Mouse (Mus musculus) liver, embryonic 14.5 days (tissue): ENCODE measurements at regions not wholly inside any gene's neighbourhood (a gene's known extent, or its start where the extent isn't known, plus 50 kb on each side); places are given as distances from the start of the nearest gene placed in this dataset.

Experiments
- ATAC-seq: fragments of 200-750 bp; cut with Nextera tagmentation; 2 replicates; pipeline ENCODE4 v1.8.0; 2017; ENCODE audit warnings: moderate number of reproducible peaks, mild to moderate bottlenecking, moderate library complexity; ENCODE audit not compliant: insufficient read depth
- DNase-seq, 3 experiments: peaks; one replicate each; pipeline ENCODE4 v3.0.0-alpha.2; 2012 to 2013; ENCODE audit warnings: low read depth in 3 of 3, low spot score in 3 of 3
- H3K27ac ChIP-seq: fragments of 300-500 bp; sonication (generic); 2 replicates; pipeline ENCODE4 v1.5.1; 2014; ENCODE audit warnings: moderate library complexity, mild to moderate bottlenecking, control low read depth, inconsistent platforms
- H3K27me3 ChIP-seq: fragments of 300-500 bp; sonication (generic); 2 replicates; pipeline ENCODE4 v1.6.1; 2014; ENCODE audit warnings: mild to moderate bottlenecking, low read length, moderate library complexity; ENCODE audit not compliant: control insufficient read depth, insufficient read depth
- H3K36me3 ChIP-seq: fragments of 300-500 bp; sonication (generic); replicated peaks from 2 replicates; pipeline ENCODE4 v1.6.1; 2014; ENCODE audit warnings: low read depth; ENCODE audit not compliant: control insufficient read depth, insufficient read depth
- H3K4me1 ChIP-seq, 2 experiments: fragments of 200-500 bp in 1 of 2; fragments of 300-500 bp in 1 of 2; sonication (generic) in 1 of 2; replicated peaks; 2 replicates each; pipeline ENCODE4 v1.6.1; 2012 to 2014; ENCODE audit warnings: antibody characterized with exemption in 1 of 2, inconsistent platforms in 1 of 2, low read length in 1 of 2; ENCODE audit not compliant: control insufficient read depth in 2 of 2, insufficient read depth in 2 of 2
- H3K4me2 ChIP-seq: fragments of 300-500 bp; sonication (generic); 2 replicates; pipeline ENCODE4 v1.6.1; 2014; ENCODE audit warnings: low read depth, mild to moderate bottlenecking, control low read depth, moderate library complexity
- H3K4me3 ChIP-seq, 2 experiments: fragments of 200-500 bp in 1 of 2; fragments of 300-500 bp in 1 of 2; sonication (generic) in 1 of 2; 2 replicates each; pipeline ENCODE4 v1.5.1; 2012 to 2014; ENCODE audit warnings: low read depth in 2 of 2, low read length in 2 of 2, mild to moderate bottlenecking in 2 of 2, control low read depth in 1 of 2, inconsistent platforms in 1 of 2, moderate library complexity in 1 of 2; ENCODE audit not compliant: insufficient read depth in 1 of 2
- H3K9ac ChIP-seq: fragments of 300-500 bp; sonication (generic); replicated peaks from 2 replicates; pipeline ENCODE4 v1.6.1; 2014; ENCODE audit warnings: mild to moderate bottlenecking, control low read depth, moderate library complexity
- H3K9me3 ChIP-seq: fragments of 300-500 bp; sonication (generic); 2 replicates; pipeline ENCODE4 v1.6.1; 2016; ENCODE audit warnings: low read length, mixed read lengths; ENCODE audit not compliant: control insufficient read depth
- CTCF ChIP-seq: IDR thresholded peaks from 2 replicates; pipeline ENCODE4 v1.5.1; 2016; ENCODE audit warnings: antibody characterized with exemption, low read depth, control low read depth
- EP300 ChIP-seq: IDR thresholded peaks from 2 replicates; pipeline ENCODE4 v1.6.1; 2016; ENCODE audit warnings: antibody characterized with exemption, low read depth
- WGBS: fragments of 180-500 bp; shearing (Covaris S2); extraction: QIAGEN DNeasy Blood & Tissue Kit; methylation state at CpG from one replicate; pipeline ENCODE4 v1.1.7; 2014; ENCODE audit not compliant: insufficient replicate concordance; 5-methylcytosine and 5-hydroxymethylcytosine counted together

- TF ChIP-seq EP300: no peak
- no peak for TF ChIP-seq CTCF
- Histone ChIP-seq H3K9ac (no peak overlapping the region), H3K9me3 (no peaks in the 10 kb centered on the region), H3K4me3 (no peak overlapping the region), H3K27ac (no peak overlapping the region), H3K27me3 (no peaks in the 10 kb centered on the region), H3K4me2 (no peak overlapping the region), H3K4me1 (no peaks in the 10 kb centered on the region), H3K36me3 (no peaks in the 10 kb centered on the region)
- WGBS: 29% methylated on average over 2 of the region's 2 CpGs
- ATAC-seq (no peak), DNase-seq (no peak)
These were observed 554.2 kb downstream of the Ccdc171 start for GRCm38 (mm10) chr4:84079516-84079915.

- H3K27ac ChIP-seq: no peak overlapping the region
- TF ChIP-seq EP300 (no peak), CTCF (no peak)
- no peak for ATAC-seq
- no peak overlapping the region for H3K4me2 ChIP-seq
- no peak for DNase-seq
- H3K4me3 ChIP-seq: no peak overlapping the region
- H3K9me3 ChIP-seq: no peaks in the 10 kb centered on the region
- 18% methylated on average over 7 of the region's 7 CpGs for WGBS
- H3K36me3 ChIP-seq: no peaks in the 10 kb centered on the region
- no peaks in the 10 kb centered on the region for H3K4me1 ChIP-seq
- no peaks in the 10 kb centered on the region for H3K27me3 ChIP-seq
- no peak overlapping the region for H3K9ac ChIP-seq
These were observed 556.2 kb downstream of the Ccdc171 start for GRCm38 (mm10) chr4:84081518-84081917.

GRCm38 (mm10) chr4:84088166-84088565, 562.8 kb downstream of the Ccdc171 start:
- no peaks in the 10 kb centered on the region for H3K27me3 ChIP-seq
- no peak overlapping the region for H3K27ac ChIP-seq
- H3K9ac ChIP-seq: no peak overlapping the region
- WGBS: 79% methylated on average over 12 of the region's 12 CpGs
- no peak for ATAC-seq
- H3K4me1 ChIP-seq: no peaks in the 10 kb centered on the region
- no peak for DNase-seq
- H3K9me3 ChIP-seq: no peaks in the 10 kb centered on the region
- no peak overlapping the region for H3K4me2 ChIP-seq
- H3K4me3 ChIP-seq: no peak overlapping the region
- TF ChIP-seq CTCF: no peak
- no peak for TF ChIP-seq EP300
- no peaks in the 10 kb centered on the region for H3K36me3 ChIP-seq

GRCm38 (mm10) chr4:84092509-84092908, 567.2 kb downstream of the Ccdc171 start:
- Histone ChIP-seq H3K36me3 (no peaks in the 10 kb centered on the region), H3K4me3 (no peak overlapping the region), H3K27ac (no peak overlapping the region), H3K4me1 (no peaks in the 10 kb centered on the region), H3K9ac (no peak overlapping the region), H3K4me2 (no peak overlapping the region), H3K27me3 (no peaks in the 10 kb centered on the region), H3K9me3 (no peaks in the 10 kb centered on the region)
- no peak for TF ChIP-seq CTCF
- no peak for TF ChIP-seq EP300
- no peak for DNase-seq
- 51% methylated on average over 9 of the region's 9 CpGs for WGBS
- ATAC-seq: no peak

DNA sequence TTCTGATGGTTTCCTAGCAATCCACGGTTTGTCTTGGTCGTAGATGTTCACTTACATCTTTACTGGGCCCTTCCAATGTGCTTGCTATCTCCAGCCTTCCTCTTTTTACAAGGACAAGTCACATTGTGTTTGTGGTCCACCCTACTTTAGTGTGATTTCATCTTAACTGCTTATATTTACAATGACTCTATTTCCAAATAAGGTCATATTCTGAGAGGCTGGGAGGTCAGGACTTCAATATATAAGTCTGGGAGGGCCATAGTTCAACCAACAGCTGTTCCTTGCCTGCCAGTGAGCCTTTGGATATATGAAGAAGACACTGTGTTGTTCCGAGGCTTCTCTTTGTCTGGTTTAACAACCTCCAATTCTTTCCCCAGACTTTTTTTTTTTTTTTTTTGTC, 569.9 kb downstream of the Ccdc171 start:
- H3K27ac ChIP-seq: no peak overlapping the region
- no peaks in the 10 kb centered on the region for H3K27me3 ChIP-seq
- H3K36me3 ChIP-seq: no peaks in the 10 kb centered on the region
- no peaks in the 10 kb centered on the region for H3K9me3 ChIP-seq
- DNase-seq (no peak), ATAC-seq (no peak)
- H3K4me2 ChIP-seq: no peak overlapping the region
- TF ChIP-seq EP300: no peak
- no peak for TF ChIP-seq CTCF
- no peaks in the 10 kb centered on the region for H3K4me1 ChIP-seq
- WGBS: 62% methylated on average over 3 of the region's 3 CpGs
- no peak overlapping the region for H3K9ac ChIP-seq
- H3K4me3 ChIP-seq: no peak overlapping the region
